8 mouse cellular contexts compared by ENCODE assay signal in the genomic region with DNA sequence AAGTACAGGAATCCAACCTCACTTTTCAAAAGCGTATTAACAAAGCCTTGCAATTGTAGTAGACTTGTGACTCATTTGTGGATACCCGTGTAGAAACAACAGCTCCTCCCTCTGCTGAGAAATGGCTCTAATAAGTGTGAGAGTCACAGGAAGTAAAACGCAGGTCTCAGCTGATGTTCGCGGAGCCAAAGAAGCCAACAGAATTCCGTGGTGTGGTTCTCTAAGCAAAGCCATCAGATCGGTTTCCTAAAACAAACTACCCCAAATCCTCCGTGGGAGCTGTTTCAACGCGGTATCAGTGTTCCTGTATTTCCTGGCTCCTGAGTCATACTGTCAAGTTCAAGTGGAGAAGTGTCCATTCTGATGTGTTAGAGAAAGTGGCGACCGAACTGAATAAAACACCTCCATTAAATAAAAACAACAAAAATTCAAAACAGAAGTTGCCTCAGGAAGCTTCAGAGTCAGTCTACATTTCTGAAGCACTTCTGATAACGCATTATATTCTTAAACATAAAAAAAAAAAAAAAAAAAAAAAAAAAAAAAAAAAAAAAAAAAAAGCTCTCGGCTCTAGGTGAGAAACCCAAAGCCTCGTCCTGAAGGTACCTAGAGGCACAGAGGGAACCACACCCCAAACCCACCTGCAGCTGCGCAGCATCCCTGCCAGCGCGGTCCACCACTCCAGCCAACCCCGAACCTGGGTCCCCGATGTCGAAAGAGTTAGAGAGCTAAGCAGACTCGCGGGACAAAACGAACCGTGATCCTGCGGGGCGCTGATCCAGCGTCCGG. TPM values are rescaled to one million over a fixed set of nuclear protein-coding genes. Genes with fewer than 3 reads are reported as not detected.
A peak's percentile ranks its signal among the peaks of the same experiment; 100 is the strongest.
DNase-seq lines count a peak whose midpoint lies in the region; ATAC-seq and TF ChIP-seq lines count a peak whose summit lies in the region.

No protein-coding gene starts in this region.

- ATAC-seq in hindbrain, embryonic 11.5 days (ENCODE audit: low FRiP score): peak; percentile 63; the same call in 1 of the 2 replicates
- peak; percentile 44; the same call in 1 of the 2 replicates for ATAC-seq in lung, postnatal 0 days
- ATAC-seq in stomach, embryonic 15.5 days (ENCODE audit: insufficient read depth, low FRiP score, low read depth): peak; percentile 51; the same call in 1 of the 2 replicates

- TF ChIP-seq EP300 in lung, postnatal 0 days (IDR thresholded peaks at IDR 0.05): no peak

- peaks cover 8% of the 10 kb centered on the region for H3K4me1 ChIP-seq in E14TG2a.4 (replicated peaks; ENCODE audit: low read depth, low read length)
- peaks cover 2% of the 10 kb centered on the region; the same call in 1 of the 2 replicates for H3K4me1 ChIP-seq in hindbrain, embryonic 11.5 days (replicated peaks; ENCODE audit: control insufficient read depth, insufficient read depth, low read length)
- H3K4me1 ChIP-seq in lung, postnatal 0 days (ENCODE audit: insufficient read depth, low read depth, low read length): 0 out of 2 replicates have a peak, but pooled peaks cover 2% of the 10 kb centered on the region
- H3K4me1 ChIP-seq in stomach, embryonic 15.5 days: no peaks in the 10 kb centered on the region

- H3K36me3 ChIP-seq in E14TG2a.4 (ENCODE audit: insufficient read depth, low read length): no peaks in the 10 kb centered on the region
- no peaks in the 10 kb centered on the region for H3K36me3 ChIP-seq in hindbrain, embryonic 11.5 days (ENCODE audit: control insufficient read depth, insufficient read depth, low read length)
- no peaks in the 10 kb centered on the region for H3K36me3 ChIP-seq in lung, postnatal 0 days (ENCODE audit: insufficient read depth, low read length)
- no peaks in the 10 kb centered on the region for H3K36me3 ChIP-seq in stomach, embryonic 15.5 days

- peaks cover 58% of the 10 kb centered on the region for H3K27me3 ChIP-seq in E14TG2a.4 (ENCODE audit: insufficient read depth, low read length)
- H3K27me3 ChIP-seq in hindbrain, embryonic 11.5 days (ENCODE audit: control insufficient read depth, insufficient read depth, low read length): 0 out of 2 replicates have a peak, but pooled peaks cover 2% of the 10 kb centered on the region
- H3K27me3 ChIP-seq in lung, postnatal 0 days (replicated peaks; ENCODE audit: insufficient read depth, low read length): no peaks in the 10 kb centered on the region
- H3K27me3 ChIP-seq in stomach, embryonic 15.5 days (replicated peaks): no peaks in the 10 kb centered on the region

- H3K9ac ChIP-seq in hindbrain, embryonic 11.5 days (ENCODE audit: low read depth, low read length): peak overlapping the region; percentile 57
- peak overlapping the region; percentile 20 for H3K9ac ChIP-seq in lung, postnatal 0 days (replicated peaks; ENCODE audit: low read depth)
- H3K9ac ChIP-seq in stomach, embryonic 15.5 days: peak overlapping the region; percentile 32

- peaks cover 5% of the 10 kb centered on the region for H3K9me3 ChIP-seq in E14TG2a.4 (ENCODE audit: low read length)
- no peaks in the 10 kb centered on the region for H3K9me3 ChIP-seq in hindbrain, embryonic 11.5 days (ENCODE audit: control insufficient read depth, low read length)
- no peaks in the 10 kb centered on the region for H3K9me3 ChIP-seq in lung, postnatal 0 days (ENCODE audit: low read length)
- no peaks in the 10 kb centered on the region for H3K9me3 ChIP-seq in stomach, embryonic 15.5 days

- peak overlapping the region; percentile 89 for H3K4me3 ChIP-seq in E14TG2a.4 (replicated peaks; ENCODE audit: low read length)
- peak overlapping the region; percentile 70 for H3K4me3 ChIP-seq in hindbrain, embryonic 11.5 days (ENCODE audit: low read depth, low read length)
- H3K4me3 ChIP-seq in lung, postnatal 0 days (ENCODE audit: low read depth, low read length): peak overlapping the region; percentile 58
- H3K4me3 ChIP-seq in stomach, embryonic 15.5 days (replicated peaks): peak overlapping the region; percentile 60

- peak; percentile 17 to 21 for DNase-seq in heart, adult 9 months (ENCODE audit: low spot score in 2 of 2)
- no peak for DNase-seq in heart, postnatal 4 days
- DNase-seq in embryo, embryonic 9.5 days (ENCODE audit: extremely low spot score): peak; percentile 25
- DNase-seq in hindbrain, embryonic 11.5 days (ENCODE audit: low spot score): peak; percentile 46
- peak; percentile 48 for DNase-seq in lung, postnatal 0 days (ENCODE audit: low spot score)
- DNase-seq in layer of hippocampus, postnatal 10 days (ENCODE audit: low spot score in 2 of 2): no peak

- WGBS in hindbrain, embryonic 11.5 days: 5% methylated on average over 29 of the region's 29 CpGs
- 6% methylated on average over 28 of the region's 29 CpGs for WGBS in lung, postnatal 0 days
- 8% methylated on average over 29 of the region's 29 CpGs for WGBS in stomach, embryonic 15.5 days

- no peak for TF ChIP-seq CTCF in E14TG2a.4 (conservative IDR thresholded peaks at IDR 0.05; ENCODE audit: low read length)
- no peak for TF ChIP-seq CTCF in lung, postnatal 0 days (IDR thresholded peaks at IDR 0.05)

- H3K4me2 ChIP-seq in hindbrain, embryonic 11.5 days (replicated peaks; ENCODE audit: low read depth, low read length): peak overlapping the region; percentile 86
- peak overlapping the region; percentile 89 for H3K4me2 ChIP-seq in lung, postnatal 0 days (replicated peaks; ENCODE audit: low read depth, low read length)
- peak overlapping the region; percentile 88 for H3K4me2 ChIP-seq in stomach, embryonic 15.5 days

- no peak overlapping the region for H3K27ac ChIP-seq in hindbrain, embryonic 11.5 days (ENCODE audit: low read depth, low read length)
- no peak overlapping the region for H3K27ac ChIP-seq in lung, postnatal 0 days (ENCODE audit: low read length)
- no peak overlapping the region for H3K27ac ChIP-seq in stomach, embryonic 15.5 days

RNA-seq across cellular contexts. Expression of gene Stx11, which starts 0.5 kb away (rescaled TPM):
- 1 to 10 TPM; 2.3 to 3.4 TPM for total RNA-seq in heart, postnatal 4 days (2021)
- polyA plus RNA-seq in hindbrain, embryonic 11.5 days (2014; fragmentation: Nextera tagmentation; extraction: Ambion mirVana): 1.4 and 2.7 TPM in 2 replicates
- 8.9 and 12.0 TPM in 2 replicates for polyA plus RNA-seq in lung, postnatal 0 days (2015; fragmentation: Nextera tagmentation; extraction: Ambion mirVana)
- 5.4 and 6.1 TPM in 2 replicates for polyA plus RNA-seq in stomach, embryonic 15.5 days (2015; fragmentation: Nextera tagmentation; extraction: Ambion mirVana)
- total RNA-seq in layer of hippocampus, postnatal 10 days (2021): under 1 TPM; 0.36 to 0.71 TPM

RNA-seq across cellular contexts. Expression of gene Sf3b5, which starts 41.6 kb away (rescaled TPM):
- 1 to 10 TPM; 9.2 to 9.6 TPM for total RNA-seq in heart, postnatal 4 days (2021)
- polyA plus RNA-seq in hindbrain, embryonic 11.5 days (2014; fragmentation: Nextera tagmentation; extraction: Ambion mirVana): 38.3 and 40.7 TPM in 2 replicates
- polyA plus RNA-seq in lung, postnatal 0 days (2015; fragmentation: Nextera tagmentation; extraction: Ambion mirVana): 27.1 TPM in 2 replicates
- 36.6 and 43.4 TPM in 2 replicates for polyA plus RNA-seq in stomach, embryonic 15.5 days (2015; fragmentation: Nextera tagmentation; extraction: Ambion mirVana)
- 1 to 10 TPM; 8.4 to 9.9 TPM for total RNA-seq in layer of hippocampus, postnatal 10 days (2021)

Comparison
In these comparisons a context has a peak if more than half of its experiments do, and no peak if none do; other contexts are left out.
1. DNase-seq: peak in heart, adult 9 months (2 of 2), embryo, embryonic 9.5 days (single experiment), hindbrain, embryonic 11.5 days (single experiment) and lung, postnatal 0 days (single experiment); none in heart, postnatal 4 days (single experiment) and layer of hippocampus, postnatal 10 days (0 of 2).
2. Peak in every context shown above with its lines, with median percentiles within 50 percentile points of each other: H3K4me3 ChIP-seq, ATAC-seq, H3K4me2 ChIP-seq and H3K9ac ChIP-seq.